Mouse (Mus musculus) WW6 (cell line): Measurements from ENCODE around the gene Gm21477.
"Not testable (repeated sequence)": the region's sequence is repeated elsewhere in the genome, so short reads cannot be mapped to it uniquely, and the experiment has no call there.

ENCODE experiments used
- DNase-seq: peaks from one replicate; pipeline ENCODE4 v3.0.0-alpha.2; 2013; ENCODE audit warnings: low read depth, low spot score

The Gm21477 gene

DNA sequence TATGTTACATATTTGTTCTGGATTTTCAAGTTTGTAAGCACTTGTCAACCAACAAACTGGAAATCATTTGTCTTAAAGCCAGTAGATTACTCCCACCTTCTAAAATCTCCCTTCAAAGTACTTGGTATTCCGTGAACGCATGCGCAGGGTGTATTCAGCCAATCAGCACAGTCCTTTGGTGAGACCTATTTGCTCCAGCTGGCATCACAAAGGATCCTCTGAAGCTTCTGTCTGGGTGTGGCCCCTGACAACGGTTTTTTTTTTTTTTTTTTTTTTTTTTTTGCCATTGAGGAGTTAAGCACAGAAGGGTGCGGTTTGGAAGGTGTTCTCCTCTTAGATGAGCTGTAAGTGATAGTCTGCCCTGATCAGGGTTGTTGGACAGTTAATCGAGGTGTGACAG, at the start of gene Gm21477:
TSS of gene Gm21477 (plus strand) at position 301 of the 400 bp plus-strand sequence.
- not testable (repeated sequence) for DNase-seq
